Mouse (Mus musculus): ENCODE measurements around the gene Ifitm1.

Gene Ifitm1

DNA sequence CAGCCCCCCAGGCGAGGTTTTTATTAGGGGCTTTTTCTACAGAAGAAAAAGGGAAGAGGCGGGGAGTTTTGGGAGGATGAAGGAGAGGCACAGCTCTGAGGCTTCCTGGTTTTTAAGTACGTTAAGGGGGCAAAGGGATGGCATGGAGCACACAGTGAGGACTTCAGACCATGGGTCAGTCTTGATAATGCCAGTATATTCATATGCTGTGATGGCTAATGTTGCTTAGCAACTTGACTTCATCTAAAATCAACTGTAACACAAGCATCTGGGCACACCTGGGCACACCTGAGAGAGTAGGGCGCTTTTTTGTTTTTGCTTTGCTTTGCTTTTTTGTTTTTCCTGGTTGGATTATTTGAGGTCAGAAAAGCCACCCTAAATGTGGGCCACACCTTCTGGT, at the start of gene Ifitm1:
TSS of gene Ifitm1 (plus strand) at position 301 of the 400 bp plus-strand sequence.
- no peak for DNase-seq (ENCODE audit: low read depth, low spot score)

- DNase-seq (ENCODE audit: low read depth, low spot score): no peak
Measured at GRCm38 (mm10) chr7:140919911-140920310, 47.1 kb upstream of the Ifitm1 start.

- no peak for DNase-seq (ENCODE audit: low read depth, low spot score)
Measured at GRCm38 (mm10) chr7:140920418-140921029, 46.5 kb upstream of the Ifitm1 start, which contains the start of gene Nlrp6. Gene Nlrp6 (plus strand): TSS chr7:140920902.

- no peak for DNase-seq (ENCODE audit: low read depth, low spot score)
Measured at GRCm38 (mm10) chr7:140921225-140921975, 45.6 kb upstream of the Ifitm1 start.

DNA sequence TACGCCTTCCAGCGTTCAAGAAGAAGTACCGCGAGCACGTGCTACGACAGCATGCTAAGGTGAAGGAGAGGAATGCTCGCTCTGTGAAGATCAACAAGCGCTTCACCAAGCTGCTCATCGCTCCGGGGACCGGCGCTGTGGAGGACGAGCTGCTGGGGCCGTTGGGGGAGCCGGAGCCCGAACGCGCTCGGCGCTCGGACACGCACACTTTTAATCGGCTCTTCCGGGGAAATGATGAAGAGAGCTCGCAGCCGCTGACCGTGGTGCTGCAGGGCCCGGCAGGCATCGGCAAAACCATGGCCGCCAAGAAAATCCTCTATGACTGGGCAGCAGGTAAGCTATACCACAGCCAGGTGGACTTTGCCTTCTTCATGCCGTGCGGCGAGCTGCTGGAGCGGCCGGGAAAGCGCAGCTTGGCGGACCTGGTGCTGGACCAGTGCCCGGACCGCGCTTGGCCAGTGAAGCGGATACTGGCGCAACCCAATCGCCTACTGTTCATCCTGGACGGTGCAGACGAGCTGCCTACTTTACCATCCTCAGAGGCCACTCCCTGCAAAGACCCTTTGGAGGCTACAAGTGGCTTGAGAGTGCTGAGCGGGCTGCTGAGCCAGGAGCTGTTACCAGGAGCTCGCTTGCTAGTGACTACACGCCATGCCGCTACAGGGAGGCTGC, 44.5 kb upstream of the Ifitm1 start:
- DNase-seq (ENCODE audit: low read depth, low spot score): no peak

DNA sequence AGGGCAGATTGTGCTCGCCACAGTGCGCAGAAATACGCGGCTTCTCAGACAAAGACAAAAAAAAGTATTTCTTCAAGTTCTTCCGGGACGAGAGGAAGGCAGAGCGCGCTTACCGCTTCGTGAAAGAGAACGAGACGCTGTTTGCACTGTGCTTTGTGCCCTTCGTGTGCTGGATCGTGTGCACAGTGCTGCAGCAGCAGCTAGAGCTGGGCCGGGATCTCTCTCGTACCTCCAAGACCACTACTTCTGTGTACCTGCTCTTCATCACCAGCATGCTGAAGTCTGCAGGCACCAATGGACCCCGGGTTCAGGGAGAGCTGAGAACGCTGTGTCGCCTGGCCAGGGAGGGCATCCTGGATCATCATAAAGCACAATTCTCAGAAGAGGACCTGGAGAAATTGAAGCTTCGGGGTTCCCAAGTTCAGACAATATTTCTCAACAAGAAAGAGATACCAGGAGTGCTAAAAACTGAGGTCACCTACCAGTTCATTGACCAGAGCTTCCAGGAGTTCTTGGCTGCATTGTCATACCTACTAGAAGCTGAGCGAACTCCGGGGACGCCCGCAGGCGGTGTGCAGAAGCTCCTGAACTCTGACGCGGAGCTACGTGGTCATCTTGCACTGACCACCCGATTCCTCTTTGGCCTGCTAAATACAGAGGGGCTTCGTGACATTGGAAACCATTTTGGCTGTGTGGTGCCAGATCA, 43.8 kb upstream of the Ifitm1 start:
- DNase-seq (ENCODE audit: low read depth, low spot score): no peak

GRCm38 (mm10) chr7:140927181-140927580, 39.8 kb upstream of the Ifitm1 start:
- no peak for DNase-seq (ENCODE audit: low read depth, low spot score)

GRCm38 (mm10) chr7:140938436-140938835, 28.6 kb upstream of the Ifitm1 start:
- no peak for DNase-seq (ENCODE audit: low read depth, low spot score)

DNA sequence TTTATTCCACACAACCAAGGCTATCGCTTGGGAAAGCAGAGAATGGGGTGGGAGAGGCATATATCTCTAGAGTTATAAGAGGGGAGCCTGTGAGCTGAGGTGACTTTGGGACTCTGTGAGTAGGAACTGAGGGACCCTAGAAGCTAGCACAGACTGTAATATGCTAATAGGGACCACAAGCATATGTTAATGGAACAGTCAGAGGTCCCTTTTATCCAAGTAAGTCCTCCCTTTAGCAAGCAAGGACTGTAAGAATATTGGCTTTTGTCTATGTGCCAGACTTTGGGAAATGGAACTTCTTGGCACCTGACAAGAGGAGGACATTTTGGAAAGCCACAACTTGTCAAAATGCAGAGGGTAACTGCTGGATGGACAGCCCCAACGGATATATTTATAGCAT, 28.1 kb upstream of the Ifitm1 start:
- DNase-seq (ENCODE audit: low read depth, low spot score): no peak

DNA sequence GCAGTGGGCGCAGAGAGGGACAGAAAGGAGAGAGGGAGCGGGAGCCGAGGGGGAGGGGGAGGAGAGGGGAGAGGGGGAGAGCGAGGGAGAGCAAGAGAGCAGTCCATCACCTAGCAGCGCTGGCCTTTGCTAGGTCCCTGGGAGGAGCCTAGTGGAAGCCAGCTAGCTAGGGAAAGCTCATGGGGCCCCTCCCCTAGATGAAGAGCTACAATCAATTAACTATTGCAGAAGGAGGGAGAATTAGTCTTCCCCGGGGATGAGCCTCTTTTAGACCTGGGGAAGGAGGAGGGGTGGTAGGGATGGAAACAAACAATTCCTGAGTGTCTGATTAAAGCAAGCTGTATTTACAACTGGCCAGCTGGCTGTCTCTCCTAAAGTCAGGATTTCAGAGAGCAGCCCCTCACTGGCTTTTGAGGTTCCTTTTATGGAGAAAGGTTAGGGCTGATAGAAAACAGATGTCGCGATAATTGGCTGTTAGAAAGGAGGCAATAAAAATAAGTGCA, 27.3 kb upstream of the Ifitm1 start:
- DNase-seq (ENCODE audit: low read depth, low spot score): no peak

DNA sequence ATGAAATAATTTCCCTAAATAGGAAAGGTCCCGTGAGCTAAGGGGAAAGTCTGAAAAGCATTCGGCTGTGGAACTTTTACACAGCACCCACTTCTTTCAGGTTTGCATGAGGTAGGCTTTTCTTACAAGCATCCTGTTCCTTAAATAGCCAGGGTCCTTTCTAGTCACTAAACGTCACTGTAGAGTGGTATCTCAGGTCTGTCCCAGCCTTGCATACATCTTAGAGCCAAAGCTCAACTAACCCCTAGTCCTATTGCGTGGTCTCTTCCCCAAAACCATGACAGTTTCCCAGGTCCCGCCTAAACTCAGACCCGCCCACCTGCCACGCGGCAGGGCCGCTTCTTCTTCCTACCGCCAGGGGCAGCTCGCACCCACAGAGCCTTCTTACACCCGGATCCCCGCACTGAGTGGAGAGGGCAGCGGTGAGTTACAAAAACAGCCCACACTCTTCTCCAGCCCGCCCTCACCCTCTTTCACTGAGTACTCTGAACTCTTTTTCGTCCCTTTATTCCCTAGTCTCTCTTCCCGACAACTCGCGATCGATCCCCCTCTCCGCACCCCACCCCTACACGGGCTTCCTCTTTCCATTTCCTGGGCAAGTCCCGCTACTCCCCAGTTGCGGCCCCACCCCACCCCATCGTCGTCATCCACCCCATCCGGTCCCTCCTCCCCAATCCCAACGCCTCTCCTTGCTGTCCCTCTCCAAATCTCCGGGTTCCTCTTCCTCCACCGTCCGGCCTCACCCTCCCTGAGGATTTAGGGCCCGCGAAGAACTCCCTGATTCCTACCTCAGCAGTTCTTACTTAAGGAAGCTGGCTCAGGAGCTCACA, 25.6 kb upstream of the Ifitm1 start, which contains the start of gene Pgghg:
TSS of gene Pgghg (plus strand) at position 170 of the 830 bp plus-strand sequence.
- no peak for DNase-seq (ENCODE audit: low read depth, low spot score)

DNA sequence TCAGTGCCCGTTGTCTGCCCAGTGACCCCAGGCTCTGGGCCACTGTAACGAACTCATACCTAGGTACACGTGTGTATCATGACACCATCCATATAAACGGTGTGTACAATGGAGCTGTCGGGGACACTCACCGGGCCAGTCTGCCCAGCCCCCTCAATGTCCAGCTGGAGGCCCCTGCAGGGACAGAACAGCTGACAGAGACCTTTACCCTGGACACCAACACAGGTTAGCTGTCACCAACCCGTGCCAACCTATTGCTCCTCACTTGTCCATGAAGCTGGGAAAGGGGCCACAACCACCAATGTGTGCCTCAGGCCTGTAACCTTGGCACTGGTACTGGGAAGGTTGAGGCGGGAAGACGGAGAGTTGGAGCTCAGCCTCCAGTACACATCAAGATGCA, 24.7 kb upstream of the Ifitm1 start:
- DNase-seq (ENCODE audit: low read depth, low spot score): no peak

DNA sequence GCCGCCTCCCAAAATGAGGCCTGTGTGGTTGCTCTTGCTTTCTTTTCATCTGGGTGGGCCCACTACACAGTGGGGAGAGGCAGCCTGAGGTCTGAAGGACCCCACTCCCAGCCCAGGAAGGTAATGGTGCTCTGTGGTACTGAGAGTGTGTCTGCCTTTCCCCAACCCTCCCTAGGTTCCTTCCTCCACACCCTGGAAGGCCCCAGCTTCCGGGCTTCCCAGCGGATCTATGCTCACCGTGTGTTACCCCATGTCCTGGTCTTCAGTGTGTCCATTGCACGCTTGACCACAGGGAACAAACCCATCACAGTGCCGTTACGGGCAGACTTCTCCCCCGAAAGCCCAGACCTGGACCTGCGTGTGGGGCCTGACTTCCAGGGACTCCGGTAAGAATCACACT, 24.2 kb upstream of the Ifitm1 start:
- no peak for DNase-seq (ENCODE audit: low read depth, low spot score)

DNA sequence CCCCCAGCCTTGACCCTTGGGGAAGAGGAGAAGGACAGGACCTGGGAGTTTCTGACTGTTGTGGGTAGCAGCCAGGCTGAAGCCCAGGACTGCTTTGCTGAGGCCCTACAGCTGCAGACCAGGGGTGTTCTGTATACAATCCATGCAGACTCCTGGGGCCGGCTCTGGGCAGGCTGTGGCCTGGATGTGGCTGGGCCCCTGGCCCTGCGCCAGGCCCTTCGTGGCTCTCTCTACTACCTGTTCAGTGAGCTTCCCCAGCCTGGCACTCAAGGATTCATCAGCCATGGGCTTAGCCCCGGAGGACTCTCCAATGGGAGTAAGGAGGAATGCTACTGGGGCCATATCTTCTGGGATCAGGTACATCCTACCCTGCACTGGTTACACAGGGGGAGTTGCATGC, 23.7 kb upstream of the Ifitm1 start:
- no peak for DNase-seq (ENCODE audit: low read depth, low spot score)

- no peak for DNase-seq (ENCODE audit: low read depth, low spot score)
Measured at GRCm38 (mm10) chr7:140944236-140944635, 22.8 kb upstream of the Ifitm1 start.

DNA sequence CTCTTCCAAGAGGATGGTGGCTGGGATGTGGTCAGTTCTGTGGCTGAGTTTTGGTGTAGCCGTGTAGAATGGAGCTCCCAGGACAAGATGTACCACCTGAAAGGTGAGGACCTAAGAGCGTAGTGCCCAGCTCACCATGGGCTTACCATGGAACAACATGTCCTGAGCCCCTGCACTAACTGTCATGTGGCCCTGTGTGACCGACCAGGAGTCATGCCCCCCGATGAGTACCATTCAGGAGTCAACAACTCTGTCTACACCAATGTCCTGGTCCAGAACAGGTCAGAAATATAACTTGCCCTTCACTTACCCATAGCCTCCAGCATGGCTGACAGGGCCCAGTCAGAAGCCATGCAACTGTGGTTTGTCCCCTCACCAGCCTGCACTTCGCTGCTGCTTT, 21.8 kb upstream of the Ifitm1 start:
- no peak for DNase-seq (ENCODE audit: low read depth, low spot score)

- no peak for DNase-seq (ENCODE audit: low read depth, low spot score)
Measured at GRCm38 (mm10) chr7:140946311-140946710, 20.7 kb upstream of the Ifitm1 start.

GRCm38 (mm10) chr7:140946980-140947379, 20.0 kb upstream of the Ifitm1 start:
- DNase-seq (ENCODE audit: low read depth, low spot score): no peak

GRCm38 (mm10) chr7:140948161-140948560, 18.9 kb upstream of the Ifitm1 start:
- DNase-seq (ENCODE audit: low read depth, low spot score): no peak

- DNase-seq (ENCODE audit: low read depth, low spot score): no peak
Measured at GRCm38 (mm10) chr7:140949255-140949654, 17.8 kb upstream of the Ifitm1 start.

Data from brain, embryonic 18.5 days (tissue).